Mouse (Mus musculus) thymus, postnatal 10 days (tissue): ENCODE results near the gene Pck2.

ENCODE experiments used
- DNase-seq, 2 experiments: peaks; one replicate each; pipeline ENCODE4 v3.0.0; 2021; ENCODE audit warnings: low spot score in 2 of 2

Gene Pck2

GRCm38 (mm10) chr14:55527940-55528339 is 12.1 kb upstream of the Pck2 start:
- peak in 1 of 2 experiments; percentile 29 for DNase-seq

- peak in 1 of 2 experiments; percentile 42 for DNase-seq
Observed at GRCm38 (mm10) chr14:55536116-55536745, 3.8 kb upstream of the Pck2 start.

- DNase-seq, result no peak
Observed at GRCm38 (mm10) chr14:55540787-55541321, 788 bp downstream of the Pck2 start.

GRCm38 (mm10) chr14:55542268-55542667 is 2.2 kb downstream of the Pck2 start:
- no peak for DNase-seq

- no peak for DNase-seq
Observed at GRCm38 (mm10) chr14:55544334-55544733, 4.3 kb downstream of the Pck2 start.

GRCm38 (mm10) chr14:55550191-55550590 is 10.1 kb downstream of the Pck2 start:
- no peak for DNase-seq

- DNase-seq, result no peak
Observed at GRCm38 (mm10) chr14:55551347-55551746, 11.3 kb downstream of the Pck2 start.

GRCm38 (mm10) chr14:55551794-55552193 is 11.7 kb downstream of the Pck2 start:
- DNase-seq, result no peak

GRCm38 (mm10) chr14:55554635-55555034 is 14.6 kb downstream of the Pck2 start:
- DNase-seq, result no peak

GRCm38 (mm10) chr14:55555788-55556187 is 15.7 kb downstream of the Pck2 start:
- no peak for DNase-seq

- DNase-seq, result peak; percentile 31 to 66
Observed at GRCm38 (mm10) chr14:55557003-55557402, 16.9 kb downstream of the Pck2 start.

- DNase-seq, result no peak
Observed at GRCm38 (mm10) chr14:55557587-55557986, 17.5 kb downstream of the Pck2 start.

GRCm38 (mm10) chr14:55558740-55559448 is 18.8 kb downstream of the Pck2 start:
- no peak for DNase-seq

- peak; percentile 84 to 85 for DNase-seq
Observed at GRCm38 (mm10) chr14:55559799-55560201, 19.7 kb downstream of the Pck2 start, which contains the start of gene Dcaf11. Gene Dcaf11, plus strand, starts transcription at chr14:55560006.

- DNase-seq, result peak; percentile 97 to 98
Observed at GRCm38 (mm10) chr14:55560202-55561073, 20.4 kb downstream of the Pck2 start, which contains the start of gene A730061H03Rik. Gene A730061H03Rik, minus strand, starts transcription at chr14:55560406.

GRCm38 (mm10) chr14:55561860-55562259 is 21.8 kb downstream of the Pck2 start:
- no peak for DNase-seq

GRCm38 (mm10) chr14:55563249-55563648 is 23.2 kb downstream of the Pck2 start:
- no peak for DNase-seq

- no peak for DNase-seq
Observed at GRCm38 (mm10) chr14:55565748-55566147, 25.7 kb downstream of the Pck2 start.

GRCm38 (mm10) chr14:55567496-55567895 is 27.4 kb downstream of the Pck2 start:
- no peak for DNase-seq

- DNase-seq, result no peak
Observed at GRCm38 (mm10) chr14:55570588-55570987, 30.5 kb downstream of the Pck2 start.

- DNase-seq, result no peak
Observed at GRCm38 (mm10) chr14:55571760-55572159, 31.7 kb downstream of the Pck2 start.

GRCm38 (mm10) chr14:55575302-55575701 is 35.2 kb downstream of the Pck2 start, which contains the start of gene Fitm1:
Gene Fitm1, plus strand, starts transcription at chr14:55575617.
- DNase-seq, result no peak
